In genomic region chr17:85690323-85690968, GRCm38 (mm10) we compare ENCODE assay signal across 16 mouse cellular contexts. TPM values are rescaled to one million over a fixed set of nuclear protein-coding genes. Genes with fewer than 3 reads are reported as not detected.
DNase-seq lines count a peak whose midpoint lies in the region; ATAC-seq lines count a peak whose summit lies in the region.
"Had no signal": no experiment of that assay in that cellular context is flagged by ENCODE, and none has a peak within 500 bp of the region (broad histone marks: within the 10 kb centered on the region; RNA-seq: fewer than 3 reads in every experiment).

No protein-coding gene starts in this region.

- H3K9ac ChIP-seq in forebrain, embryonic 12.5 days, result no peak overlapping the region
- no peak overlapping the region for H3K9ac ChIP-seq in forebrain, embryonic 14.5 days (ENCODE audit: low read length)
- H3K9ac ChIP-seq in midbrain, embryonic 15.5 days, result no peak overlapping the region
- H3K9ac ChIP-seq in stomach, embryonic 16.5 days (ENCODE audit: low read length), result 0 out of 2 replicates have a peak overlapping the region, but pooled peaks have one; percentile 42
- H3K9ac ChIP-seq: lung, embryonic 14.5 days had no signal

- WGBS in forebrain, embryonic 12.5 days, result 2% methylated on average over 6 of the region's 6 CpGs
- WGBS in forebrain, embryonic 14.5 days, result 3% methylated on average over 6 of the region's 6 CpGs
- 3% methylated on average over 6 of the region's 6 CpGs for WGBS in midbrain, embryonic 10.5 days
- 2% methylated on average over 6 of the region's 6 CpGs for WGBS in midbrain, embryonic 15.5 days
- WGBS in limb, embryonic 10.5 days, result 1% methylated on average over 6 of the region's 6 CpGs
- WGBS in stomach, embryonic 16.5 days, result 14% methylated on average over 6 of the region's 6 CpGs

- no peak overlapping the region for H3K4me3 ChIP-seq in forebrain, embryonic 12.5 days (replicated peaks)
- H3K4me3 ChIP-seq in forebrain, embryonic 14.5 days (ENCODE audit: low read depth, low read length), result no peak overlapping the region
- H3K4me3 ChIP-seq in midbrain, embryonic 10.5 days, result no peak overlapping the region
- no peak overlapping the region for H3K4me3 ChIP-seq in midbrain, embryonic 15.5 days
- no peak overlapping the region for H3K4me3 ChIP-seq in limb, embryonic 10.5 days
- no peak overlapping the region for H3K4me3 ChIP-seq in stomach, embryonic 16.5 days (replicated peaks; ENCODE audit: low read length)
- H3K4me3 ChIP-seq: megakaryocyte, embryonic 14.5 days had no signal

- H3K36me3 ChIP-seq in forebrain, embryonic 12.5 days (replicated peaks), result no peaks in the 10 kb centered on the region
- H3K36me3 ChIP-seq in forebrain, embryonic 14.5 days (ENCODE audit: control insufficient read depth, insufficient read depth, low read length), result no peaks in the 10 kb centered on the region
- H3K36me3 ChIP-seq in midbrain, embryonic 10.5 days, result no peaks in the 10 kb centered on the region
- no peaks in the 10 kb centered on the region for H3K36me3 ChIP-seq in midbrain, embryonic 15.5 days (replicated peaks)
- H3K36me3 ChIP-seq in limb, embryonic 10.5 days, result no peaks in the 10 kb centered on the region
- no peaks in the 10 kb centered on the region for H3K36me3 ChIP-seq in stomach, embryonic 16.5 days (ENCODE audit: control insufficient read depth, insufficient read depth, low read length)
- H3K36me3 ChIP-seq: G1E had no signal

- ATAC-seq in forebrain, embryonic 12.5 days (ENCODE audit: low FRiP score), result no peak
- no peak for ATAC-seq in forebrain, embryonic 14.5 days
- ATAC-seq in midbrain, embryonic 15.5 days (replicated peaks), result no peak
- ATAC-seq in stomach, embryonic 16.5 days (ENCODE audit: insufficient read depth, low FRiP score), result no peak; the same call in 1 of the 2 replicates

- peaks cover 32% of the 10 kb centered on the region for H3K4me1 ChIP-seq in forebrain, embryonic 12.5 days
- H3K4me1 ChIP-seq in forebrain, embryonic 14.5 days (ENCODE audit: control insufficient read depth, insufficient read depth, low read length), result peaks cover 7% of the 10 kb centered on the region; the same call in 1 of the 2 replicates
- H3K4me1 ChIP-seq in midbrain, embryonic 10.5 days, result peaks cover 52% of the 10 kb centered on the region
- H3K4me1 ChIP-seq in midbrain, embryonic 15.5 days, result peaks cover 16% of the 10 kb centered on the region
- H3K4me1 ChIP-seq in limb, embryonic 10.5 days, result peaks cover 57% of the 10 kb centered on the region
- peaks cover 9% of the 10 kb centered on the region for H3K4me1 ChIP-seq in stomach, embryonic 16.5 days (ENCODE audit: control insufficient read depth, insufficient read depth, low read length)

- no peaks in the 10 kb centered on the region; the same call in 1 of the 2 replicates for H3K9me3 ChIP-seq in forebrain, embryonic 12.5 days
- H3K9me3 ChIP-seq in forebrain, embryonic 14.5 days (replicated peaks; ENCODE audit: control insufficient read depth, low read length), result no peaks in the 10 kb centered on the region; the same call in 1 of the 2 replicates
- H3K9me3 ChIP-seq in midbrain, embryonic 10.5 days (replicated peaks), result peaks cover 8% of the 10 kb centered on the region; the same call in 1 of the 2 replicates
- H3K9me3 ChIP-seq in midbrain, embryonic 15.5 days, result no peaks in the 10 kb centered on the region
- no peaks in the 10 kb centered on the region for H3K9me3 ChIP-seq in limb, embryonic 10.5 days (replicated peaks)
- no peaks in the 10 kb centered on the region; the same call in 1 of the 2 replicates for H3K9me3 ChIP-seq in stomach, embryonic 16.5 days (replicated peaks; ENCODE audit: control insufficient read depth, low read length)

- no peak overlapping the region; the same call in 1 of the 2 replicates for H3K4me2 ChIP-seq in forebrain, embryonic 12.5 days
- H3K4me2 ChIP-seq in forebrain, embryonic 14.5 days (ENCODE audit: low read length), result no peak overlapping the region
- no peak overlapping the region for H3K4me2 ChIP-seq in midbrain, embryonic 15.5 days
- H3K4me2 ChIP-seq in stomach, embryonic 16.5 days (ENCODE audit: low read depth, low read length), result peak overlapping the region; percentile 80
- H3K4me2 ChIP-seq: lung, embryonic 14.5 days had no signal

- H3K27ac ChIP-seq in forebrain, embryonic 12.5 days, result 0 out of 2 replicates have a peak overlapping the region, but pooled peaks have one; percentile 31
- H3K27ac ChIP-seq in forebrain, embryonic 14.5 days (ENCODE audit: low read depth, low read length), result no peak overlapping the region
- H3K27ac ChIP-seq in midbrain, embryonic 10.5 days (replicated peaks), result no peak overlapping the region
- no peak overlapping the region for H3K27ac ChIP-seq in midbrain, embryonic 15.5 days
- H3K27ac ChIP-seq in limb, embryonic 10.5 days, result peak overlapping the region; percentile 21; the same call in 1 of the 2 replicates
- peak overlapping the region; percentile 91; the same call in 1 of the 2 replicates for H3K27ac ChIP-seq in stomach, embryonic 16.5 days (ENCODE audit: low read length)

- DNase-seq in forebrain, embryonic 14.5 days (ENCODE audit: low spot score), result no peak
- peak; percentile 41 for DNase-seq in midbrain, embryonic 10.5 days (ENCODE audit: low spot score)
- peak; percentile 59 for DNase-seq in limb, embryonic 10.5 days (ENCODE audit: low spot score)
- DNase-seq in right cerebral cortex, adult 18-20 months, result no peak
- no peak for DNase-seq in lung, postnatal 4 days
- DNase-seq: cerebellum, adult 18-20 months; kidney, adult 2 months; liver; lung, embryonic 14.5 days; spleen, adult 18-20 months; thymus, adult 2 months had no signal

- peaks cover 98% of the 10 kb centered on the region for H3K27me3 ChIP-seq in forebrain, embryonic 12.5 days
- peaks cover 90% of the 10 kb centered on the region for H3K27me3 ChIP-seq in forebrain, embryonic 14.5 days (replicated peaks; ENCODE audit: control insufficient read depth, insufficient read depth, low read length)
- H3K27me3 ChIP-seq in midbrain, embryonic 10.5 days (ENCODE audit: low read depth, poor library complexity, severe bottlenecking), result peaks cover 100% of the 10 kb centered on the region
- H3K27me3 ChIP-seq in midbrain, embryonic 15.5 days (replicated peaks), result peaks cover 88% of the 10 kb centered on the region
- peaks cover 100% of the 10 kb centered on the region for H3K27me3 ChIP-seq in limb, embryonic 10.5 days (ENCODE audit: low read depth, poor library complexity, severe bottlenecking)
- peaks cover 87% of the 10 kb centered on the region for H3K27me3 ChIP-seq in stomach, embryonic 16.5 days (ENCODE audit: control insufficient read depth, insufficient read depth, low read length)

RNA-seq across cellular contexts. Expression of gene Six2, which starts 2.4 kb away (rescaled TPM):
- 6.9 and 9.5 TPM in 2 replicates for polyA plus RNA-seq in forebrain, embryonic 12.5 days (2016; fragmentation: Nextera tagmentation; extraction: Ambion mirVana)
- polyA plus RNA-seq in forebrain, embryonic 14.5 days (2014; fragmentation: Nextera tagmentation; extraction: Ambion mirVana), result 0.23 TPM in 2 replicates
- polyA plus RNA-seq in midbrain, embryonic 10.5 days (2016; fragmentation: Nextera tagmentation; extraction: Ambion mirVana), result 1.6 and 3.0 TPM in 2 replicates
- 0.27 and 0.49 TPM in 2 replicates for polyA plus RNA-seq in midbrain, embryonic 15.5 days (2015; fragmentation: Nextera tagmentation; extraction: Ambion mirVana)
- 0.87 and 2.7 TPM in 2 replicates for polyA plus RNA-seq in limb, embryonic 10.5 days (2016; fragmentation: Nextera tagmentation; extraction: Ambion mirVana)
- polyA plus RNA-seq in stomach, embryonic 16.5 days (2015; fragmentation: Nextera tagmentation; extraction: Ambion mirVana), result 2.6 and 3.4 TPM in 2 replicates
- polyA plus RNA-seq: G1E; lung, embryonic 14.5 days had no signal

Comparison
In these comparisons a context has a peak if more than half of its experiments do, and no peak if none do; other contexts are left out.
1. H3K27ac ChIP-seq: peak in forebrain, embryonic 12.5 days (single experiment), limb, embryonic 10.5 days (single experiment) and stomach, embryonic 16.5 days (single experiment); none in forebrain, embryonic 14.5 days (single experiment), midbrain, embryonic 10.5 days (single experiment) and midbrain, embryonic 15.5 days (single experiment).
2. DNase-seq: peak in midbrain, embryonic 10.5 days (single experiment) and limb, embryonic 10.5 days (single experiment); none in forebrain, embryonic 14.5 days (single experiment), right cerebral cortex, adult 18-20 months (single experiment) and lung, postnatal 4 days (0 of 2).